Comparison of ENCODE assay signal across 25 mouse cellular contexts in the genomic region with DNA sequence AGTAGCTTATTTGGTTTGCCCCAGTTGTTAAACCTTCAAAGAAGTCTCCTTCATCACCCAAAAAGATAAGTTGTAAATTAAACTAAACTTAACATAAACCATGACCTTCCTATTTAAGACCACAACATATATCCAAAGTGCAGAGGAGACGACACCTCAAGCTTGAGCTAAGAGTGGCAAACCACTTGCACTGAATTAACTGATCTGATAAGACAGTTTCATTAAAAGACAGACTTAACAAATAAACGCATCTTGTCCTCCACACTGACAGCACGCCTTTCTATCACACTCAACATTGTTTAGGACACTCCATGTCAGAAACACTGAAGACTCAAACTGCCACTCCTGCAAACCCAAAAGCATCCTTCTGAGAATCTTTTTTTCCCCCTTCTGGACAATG. TPM values are rescaled to one million over a fixed set of nuclear protein-coding genes. Genes with fewer than 3 reads are reported as not detected.
DNase-seq lines count a peak whose midpoint lies in the region; ATAC-seq and TF ChIP-seq lines count a peak whose summit lies in the region.
"Had no signal": no experiment of that assay in that cellular context is flagged by ENCODE, and none has a peak within 500 bp of the region (broad histone marks: within the 10 kb centered on the region; RNA-seq: fewer than 3 reads in every experiment).

No protein-coding gene starts in this region.

- peak; percentile 52 for DNase-seq in CD4-positive, CD25-positive, alpha-beta regulatory T cell, adult 2 months (ENCODE audit: low read depth, low spot score)
- DNase-seq in liver, postnatal 0 days, result no peak
- peak; percentile 30 for DNase-seq in CD4-positive helper T cell, adult 2 months (ENCODE audit: low read depth, low spot score)
- DNase-seq in adrenal gland, postnatal 14 days, result no peak
- DNase-seq in urinary bladder, postnatal 14 days (ENCODE audit: low spot score), result no peak
- DNase-seq: adrenal gland, adult 8-10 months; adrenal gland, postnatal 36 days; cerebellum, adult 18-20 months; cerebellum, adult 9-10 months; cerebellum, postnatal 14 days; gastrocnemius, postnatal 25 days; heart, adult 18-20 months; heart, postnatal 10 days; heart, postnatal 36 days had no signal

- TF ChIP-seq EP300 in liver, postnatal 0 days (IDR thresholded peaks at IDR 0.05; ENCODE audit: low read depth), result no peak

- H3K4me1 ChIP-seq in liver, embryonic 12.5 days, result peaks cover 33% of the 10 kb centered on the region
- peaks cover 7% of the 10 kb centered on the region; the same call in 1 of the 2 replicates for H3K4me1 ChIP-seq in liver, postnatal 0 days (ENCODE audit: insufficient read depth)

- 19% methylated on average over 3 of the region's 3 CpGs for WGBS in liver, embryonic 12.5 days (ENCODE audit: insufficient replicate concordance)
- 37% methylated on average over 3 of the region's 3 CpGs for WGBS in liver, postnatal 0 days (ENCODE audit: insufficient replicate concordance)

- ATAC-seq in CD4-positive, CD25-positive, alpha-beta regulatory T cell, adult 4 months, result no peak
- no peak for ATAC-seq in liver, embryonic 12.5 days
- no peak for ATAC-seq in liver, postnatal 0 days
- ATAC-seq: forebrain, embryonic 15.5 days; hindbrain, embryonic 16.5 days had no signal

- no peaks in the 10 kb centered on the region for H3K36me3 ChIP-seq in liver, embryonic 12.5 days
- H3K36me3 ChIP-seq in liver, postnatal 0 days (replicated peaks; ENCODE audit: insufficient read depth, low read length), result no peaks in the 10 kb centered on the region
- H3K36me3 ChIP-seq: embryonic facial prominence, embryonic 12.5 days; forebrain, embryonic 12.5 days; forebrain, embryonic 15.5 days; heart, embryonic 12.5 days; heart, embryonic 15.5 days; hindbrain, embryonic 10.5 days; hindbrain, embryonic 13.5 days had no signal

- no peak overlapping the region for H3K27ac ChIP-seq in liver, embryonic 12.5 days
- no peak overlapping the region for H3K27ac ChIP-seq in liver, postnatal 0 days (ENCODE audit: low read depth)
- H3K27ac ChIP-seq: embryonic facial prominence, embryonic 12.5 days; forebrain, embryonic 12.5 days; forebrain, embryonic 15.5 days; heart, embryonic 15.5 days; hindbrain, embryonic 10.5 days; hindbrain, embryonic 13.5 days had no signal

- no peaks in the 10 kb centered on the region for H3K27me3 ChIP-seq in liver, embryonic 12.5 days (replicated peaks)
- no peaks in the 10 kb centered on the region for H3K27me3 ChIP-seq in liver, postnatal 0 days (ENCODE audit: insufficient read depth, low read length)
- H3K27me3 ChIP-seq: embryonic facial prominence, embryonic 12.5 days; forebrain, embryonic 12.5 days; forebrain, embryonic 15.5 days; heart, embryonic 12.5 days; heart, embryonic 15.5 days; hindbrain, embryonic 13.5 days had no signal

- no peak overlapping the region for H3K4me3 ChIP-seq in liver, embryonic 12.5 days
- H3K4me3 ChIP-seq in liver, postnatal 0 days (ENCODE audit: low read depth, low read length), result no peak overlapping the region
- H3K4me3 ChIP-seq: embryonic facial prominence, embryonic 12.5 days; erythroblast, embryonic 14.5 days; forebrain, embryonic 12.5 days; forebrain, embryonic 15.5 days; heart, embryonic 12.5 days; heart, embryonic 15.5 days; hindbrain, embryonic 10.5 days; hindbrain, embryonic 13.5 days had no signal

- no peak overlapping the region for H3K9ac ChIP-seq in liver, embryonic 12.5 days
- no peak overlapping the region for H3K9ac ChIP-seq in liver, postnatal 0 days (replicated peaks)
- H3K9ac ChIP-seq: embryonic facial prominence, embryonic 12.5 days; forebrain, embryonic 12.5 days; forebrain, embryonic 15.5 days; heart, embryonic 12.5 days; heart, embryonic 15.5 days; hindbrain, embryonic 13.5 days had no signal

- no peak for TF ChIP-seq CTCF in liver, postnatal 0 days (IDR thresholded peaks at IDR 0.05; ENCODE audit: low read depth)

- peak overlapping the region; percentile 4; the same call in 1 of the 2 replicates for H3K4me2 ChIP-seq in liver, embryonic 12.5 days
- no peak overlapping the region for H3K4me2 ChIP-seq in liver, postnatal 0 days (ENCODE audit: low read depth, low read length)
- H3K4me2 ChIP-seq: embryonic facial prominence, embryonic 12.5 days; forebrain, embryonic 12.5 days; forebrain, embryonic 15.5 days; heart, embryonic 12.5 days; heart, embryonic 15.5 days; hindbrain, embryonic 13.5 days had no signal

- no peaks in the 10 kb centered on the region for H3K9me3 ChIP-seq in liver, embryonic 12.5 days (replicated peaks)
- no peaks in the 10 kb centered on the region for H3K9me3 ChIP-seq in liver, postnatal 0 days (ENCODE audit: low read length)
- H3K9me3 ChIP-seq: embryonic facial prominence, embryonic 12.5 days; forebrain, embryonic 12.5 days; forebrain, embryonic 15.5 days; heart, embryonic 12.5 days; heart, embryonic 15.5 days; hindbrain, embryonic 10.5 days; hindbrain, embryonic 13.5 days had no signal

RNA-seq across cellular contexts. Expression of gene Ikzf2, which starts 4.8 kb away (rescaled TPM):
- polyA plus RNA-seq in CD4-positive, CD25-positive, alpha-beta regulatory T cell, adult 4 months (2017; shearing (Covaris generic)), result 100 to 1,000 TPM; 591 to 626 TPM
- 1.6 and 1.9 TPM in 2 replicates for polyA plus RNA-seq in liver, embryonic 12.5 days (2016; fragmentation: Nextera tagmentation; extraction: Ambion mirVana)
- 0.33 and 0.56 TPM in 2 replicates for polyA plus RNA-seq in liver, postnatal 0 days (2015; fragmentation: Nextera tagmentation; extraction: Ambion mirVana)
- 9.2 and 12.2 TPM in 2 replicates for total RNA-seq in adrenal gland, postnatal 14 days (2021)

Comparison
In these comparisons a context has a peak if more than half of its experiments do, and no peak if none do; other contexts are left out.
1. DNase-seq: peak in CD4-positive, CD25-positive, alpha-beta regulatory T cell, adult 2 months (single experiment) and CD4-positive helper T cell, adult 2 months (single experiment); none in liver, postnatal 0 days (single experiment), adrenal gland, postnatal 14 days (single experiment) and urinary bladder, postnatal 14 days (single experiment).
2. RNA of gene Ikzf2, which starts 4.8 kb away (polyA plus RNA-seq): 591 to 626 TPM in CD4-positive, CD25-positive, alpha-beta regulatory T cell, adult 4 months; 1.6 to 1.9 TPM in liver, embryonic 12.5 days and 0.33 to 0.56 TPM in liver, postnatal 0 days; every median in the first group is over 100 times any median in the second.